Comparison of ENCODE assay signal across 14 mouse cellular contexts in genomic region chr8:115522527-115522926, GRCm38 (mm10).
DNase-seq lines count a peak whose midpoint lies in the region; ATAC-seq and TF ChIP-seq lines count a peak whose summit lies in the region.
"Had no signal": no experiment of that assay in that cellular context is flagged by ENCODE, and none has a peak within 500 bp of the region (broad histone marks: within the 10 kb centered on the region; RNA-seq: fewer than 3 reads in every experiment).

No protein-coding gene starts in this region.

- H3K4me1 ChIP-seq in liver, adult 2 months (ENCODE audit: control insufficient read depth, insufficient read depth, low read length): no peaks in the 10 kb centered on the region
- H3K4me1 ChIP-seq in lung, postnatal 0 days (ENCODE audit: insufficient read depth, low read depth, low read length): no peaks in the 10 kb centered on the region
- H3K4me1 ChIP-seq in stomach, postnatal 0 days (replicated peaks; ENCODE audit: control insufficient read depth, insufficient read depth): no peaks in the 10 kb centered on the region
- H3K4me1 ChIP-seq: embryonic facial prominence, embryonic 13.5 days; forebrain, embryonic 15.5 days; liver, embryonic 13.5 days had no signal

- 75% methylated on average over 5 of the region's 5 CpGs for WGBS in liver, adult 2 months
- 45% methylated on average over 5 of the region's 5 CpGs for WGBS in lung, postnatal 0 days
- WGBS in stomach, postnatal 0 days: 53% methylated on average over 5 of the region's 5 CpGs

- no peaks in the 10 kb centered on the region for H3K79me2 ChIP-seq in liver, adult 2 months (ENCODE audit: control insufficient read depth, insufficient read depth, low read length)

- peak; percentile 56 for ATAC-seq in lung, postnatal 0 days
- peak; percentile 98 for ATAC-seq in stomach, postnatal 0 days (ENCODE audit: low FRiP score, low TSS enrichment)
- ATAC-seq: forebrain, embryonic 15.5 days had no signal

- no peak for TF ChIP-seq EP300 in lung, postnatal 0 days (IDR thresholded peaks at IDR 0.05)
- no peak for TF ChIP-seq EP300 in stomach, postnatal 0 days (optimal IDR thresholded peaks at IDR 0.05)

- intact Hi-C loops in left cerebral cortex, postnatal 36 days (cut with DNase I): no loop called here
- intact Hi-C loops in left cerebral cortex, postnatal 4 days (cut with DNase I): no loop called here

- H3K27me3 ChIP-seq in liver, adult 2 months (ENCODE audit: control insufficient read depth, insufficient read depth, low read length): no peaks in the 10 kb centered on the region
- no peaks in the 10 kb centered on the region for H3K27me3 ChIP-seq in lung, postnatal 0 days (replicated peaks; ENCODE audit: insufficient read depth, low read length)
- no peaks in the 10 kb centered on the region for H3K27me3 ChIP-seq in stomach, postnatal 0 days (ENCODE audit: control insufficient read depth, insufficient read depth, low read length)
- H3K27me3 ChIP-seq: forebrain, embryonic 15.5 days; liver, embryonic 13.5 days had no signal

- peak; percentile 12 for DNase-seq in adrenal gland, postnatal 10 days
- DNase-seq in adrenal gland, adult 8-10 months: no peak
- peak; percentile 16 for DNase-seq in liver, adult 2 months (ENCODE audit: extremely low read depth, low read depth, low spot score)
- DNase-seq in liver: no peak
- peak; percentile 61 for DNase-seq in lung, postnatal 0 days (ENCODE audit: low spot score)
- DNase-seq in stomach, postnatal 0 days (ENCODE audit: low spot score): peak; percentile 75
- no peak for DNase-seq in left cerebral cortex, postnatal 36 days (ENCODE audit: low spot score in 2 of 2)
- no peak for DNase-seq in left cerebral cortex, postnatal 4 days
- DNase-seq: cerebellum, adult 18-20 months; heart, postnatal 36 days; liver, embryonic 13.5 days had no signal

- H3K9me3 ChIP-seq in lung, postnatal 0 days (ENCODE audit: low read length): no peaks in the 10 kb centered on the region
- no peaks in the 10 kb centered on the region for H3K9me3 ChIP-seq in stomach, postnatal 0 days (ENCODE audit: control insufficient read depth, low read length)
- H3K9me3 ChIP-seq: embryonic facial prominence, embryonic 13.5 days; forebrain, embryonic 15.5 days; liver, embryonic 13.5 days had no signal

- no peak for TF ChIP-seq POLR2A in liver, adult 2 months (IDR thresholded peaks at IDR 0.05; ENCODE audit: extremely low read depth, insufficient read depth, low read length)

- no peak overlapping the region for H3K4me3 ChIP-seq in liver, adult 2 months (ENCODE audit: insufficient read depth, low read depth, low read length)
- H3K4me3 ChIP-seq in lung, postnatal 0 days (ENCODE audit: low read depth, low read length): no peak overlapping the region
- no peak overlapping the region for H3K4me3 ChIP-seq in stomach, postnatal 0 days (ENCODE audit: low read depth, low read length)
- H3K4me3 ChIP-seq: embryonic facial prominence, embryonic 13.5 days; forebrain, embryonic 15.5 days; liver, embryonic 13.5 days had no signal

- no peak overlapping the region for H3K9ac ChIP-seq in liver, adult 2 months (ENCODE audit: low read depth, low read length)
- no peak overlapping the region for H3K9ac ChIP-seq in lung, postnatal 0 days (replicated peaks; ENCODE audit: low read depth)
- H3K9ac ChIP-seq in stomach, postnatal 0 days (ENCODE audit: low read length): no peak overlapping the region
- H3K9ac ChIP-seq: embryonic facial prominence, embryonic 13.5 days; forebrain, embryonic 15.5 days; liver, embryonic 13.5 days had no signal

- H3K27ac ChIP-seq in liver, adult 2 months (replicated peaks; ENCODE audit: insufficient read depth, low read depth, low read length): no peak overlapping the region
- no peak overlapping the region for H3K27ac ChIP-seq in lung, postnatal 0 days (ENCODE audit: low read length)
- no peak overlapping the region for H3K27ac ChIP-seq in stomach, postnatal 0 days (replicated peaks)
- H3K27ac ChIP-seq: embryonic facial prominence, embryonic 13.5 days; forebrain, embryonic 15.5 days; liver, embryonic 13.5 days had no signal

- TF ChIP-seq CTCF in liver, adult 2 months (IDR thresholded peaks at IDR 0.05; ENCODE audit: low read depth, low read length): peak; percentile 45
- no peak for TF ChIP-seq CTCF in lung, postnatal 0 days (IDR thresholded peaks at IDR 0.05)
- TF ChIP-seq CTCF in stomach, postnatal 0 days (IDR thresholded peaks at IDR 0.05; ENCODE audit: low read depth): peak; percentile 49

- H3K4me2 ChIP-seq in lung, postnatal 0 days (replicated peaks; ENCODE audit: low read depth, low read length): no peak overlapping the region
- no peak overlapping the region for H3K4me2 ChIP-seq in stomach, postnatal 0 days (replicated peaks; ENCODE audit: low read depth)
- H3K4me2 ChIP-seq: embryonic facial prominence, embryonic 13.5 days; forebrain, embryonic 15.5 days; liver, embryonic 13.5 days; midbrain, embryonic 11.5 days had no signal

- no peaks in the 10 kb centered on the region for H3K36me3 ChIP-seq in liver, adult 2 months (ENCODE audit: control insufficient read depth, insufficient read depth, low read length)
- no peaks in the 10 kb centered on the region for H3K36me3 ChIP-seq in lung, postnatal 0 days (ENCODE audit: insufficient read depth, low read length)
- no peaks in the 10 kb centered on the region for H3K36me3 ChIP-seq in stomach, postnatal 0 days (ENCODE audit: control insufficient read depth, insufficient read depth, low read length)
- H3K36me3 ChIP-seq: embryonic facial prominence, embryonic 13.5 days; forebrain, embryonic 15.5 days; liver, embryonic 13.5 days had no signal

Comparison
In these comparisons a context has a peak if more than half of its experiments do, and no peak if none do; other contexts are left out.
1. DNase-seq: peak in adrenal gland, postnatal 10 days (single experiment), liver, adult 2 months (single experiment), lung, postnatal 0 days (single experiment) and stomach, postnatal 0 days (single experiment); none in adrenal gland, adult 8-10 months (single experiment), liver (single experiment), left cerebral cortex, postnatal 36 days (0 of 2) and left cerebral cortex, postnatal 4 days (single experiment).